Mouse (Mus musculus) neural tube, embryonic 12.5 days (tissue): Measurements from ENCODE around the gene Hoxa13. TPM values are rescaled to one million over a fixed set of nuclear protein-coding genes. Genes with fewer than 3 reads are reported as not detected.

Source experiments
- ATAC-seq: fragments of 200-750 bp; cut with Nextera tagmentation; 2 replicates; pipeline ENCODE4 v1.8.0; 2017; ENCODE audit warnings: low read depth, mild to moderate bottlenecking, moderate TSS enrichment, moderate library complexity; ENCODE audit not compliant: low FRiP score
- H3K27ac ChIP-seq: fragments of 300-500 bp; sonication (generic); 2 replicates; pipeline ENCODE4 v1.5.1; 2016
- H3K27me3 ChIP-seq: fragments of 300-500 bp; sonication (generic); replicated peaks from 2 replicates; pipeline ENCODE4 v1.6.1; 2016; ENCODE audit warnings: mild to moderate bottlenecking
- H3K36me3 ChIP-seq: fragments of 300-500 bp; sonication (generic); 2 replicates; pipeline ENCODE4 v1.6.1; 2016; ENCODE audit warnings: mild to moderate bottlenecking
- H3K4me1 ChIP-seq: fragments of 300-500 bp; sonication (generic); 2 replicates; pipeline ENCODE4 v1.6.1; 2016
- H3K4me2 ChIP-seq: fragments of 300-500 bp; sonication (generic); replicated peaks from 2 replicates; pipeline ENCODE4 v1.6.1; 2016; ENCODE audit warnings: mild to moderate bottlenecking
- H3K4me3 ChIP-seq: fragments of 300-500 bp; sonication (generic); 2 replicates; pipeline ENCODE4 v1.5.1; 2016
- H3K9ac ChIP-seq: fragments of 300-500 bp; sonication (generic); 2 replicates; pipeline ENCODE4 v1.6.1; 2016; ENCODE audit warnings: mild to moderate bottlenecking
- H3K9me3 ChIP-seq: fragments of 300-500 bp; sonication (generic); 2 replicates; pipeline ENCODE4 v1.6.1; 2016; ENCODE audit warnings: mild to moderate bottlenecking
- WGBS: fragments of 180-500 bp; shearing (Covaris S2); methylation state at CpG from one replicate; pipeline ENCODE4 v1.1.7; 2016; 5-methylcytosine and 5-hydroxymethylcytosine counted together
- polyA plus RNA-seq: library from polyadenylated mRNA; unstranded; fragments of >200 nt; fragmentation: Nextera tagmentation; extraction: Ambion mirVana; gene quantifications from 2 replicates; pipeline ENCODE4 v1.2.1, GENCODE M21; 2016

Hoxa13 gene
- polyA plus RNA-seq, 1 experiment from 2014 or later: 0.10 TPM

- peak within 1 kb of the TSS; percentile 46; the same call in 1 of the 2 replicates for H3K27ac ChIP-seq
- peak within 1 kb of the TSS; percentile 58 for H3K4me2 ChIP-seq
- no peaks in the 10 kb centered on the region for H3K9me3 ChIP-seq
- no peak for ATAC-seq
- H3K4me3 ChIP-seq: peak within 1 kb of the TSS; percentile 39
- H3K9ac ChIP-seq: peak within 1 kb of the TSS; percentile 64
- peaks cover 6% of the 10 kb centered on the region; the same call in 1 of the 2 replicates for H3K4me1 ChIP-seq
- H3K36me3 ChIP-seq: no peaks in the 10 kb centered on the region
- peaks cover 91% of the 10 kb centered on the region for H3K27me3 ChIP-seq
- WGBS: under 1% methylated on average over 20 of the region's 20 CpGs
These were observed 14.9 kb downstream of the Hoxa13 start, which contains the start of gene Hoxa11 for GRCm38 (mm10) chr6:52245757-52246142. TSS of gene Hoxa11 (minus strand) at chr6:52245810.

- Histone ChIP-seq H3K4me1 (peaks cover 9% of the 10 kb centered on the region; the same call in 1 of the 2 replicates), H3K36me3 (no peaks in the 10 kb centered on the region), H3K9ac (peak overlapping the region; percentile 64), H3K27me3 (peaks cover 88% of the 10 kb centered on the region), H3K9me3 (no peaks in the 10 kb centered on the region), H3K4me2 (peak overlapping the region; percentile 58), H3K27ac (peak overlapping the region; percentile 46; the same call in 1 of the 2 replicates), H3K4me3 (peak overlapping the region; percentile 39)
- ATAC-seq: no peak
- WGBS: under 1% methylated on average over 71 of the region's 71 CpGs
These were observed 15.5 kb downstream of the Hoxa13 start for GRCm38 (mm10) chr6:52245040-52245756.

GRCm38 (mm10) chr6:52244471-52245039 is 16.1 kb downstream of the Hoxa13 start:
- WGBS: under 1% methylated on average over 23 of the region's 23 CpGs
- Histone ChIP-seq H3K36me3 (no peaks in the 10 kb centered on the region), H3K4me2 (peak overlapping the region; percentile 58), H3K4me1 (peaks cover 9% of the 10 kb centered on the region; the same call in 1 of the 2 replicates), H3K9ac (peak overlapping the region; percentile 64), H3K27ac (0 out of 2 replicates have a peak overlapping the region, but pooled peaks have one; percentile 46), H3K4me3 (peak overlapping the region; percentile 39), H3K9me3 (no peaks in the 10 kb centered on the region), H3K27me3 (peaks cover 88% of the 10 kb centered on the region)
- ATAC-seq: no peak

GRCm38 (mm10) chr6:52243681-52244121 is 17.0 kb downstream of the Hoxa13 start:
- H3K27me3 ChIP-seq: peaks cover 83% of the 10 kb centered on the region
- peaks cover 9% of the 10 kb centered on the region; the same call in 1 of the 2 replicates for H3K4me1 ChIP-seq
- ATAC-seq: no peak
- H3K27ac ChIP-seq: 0 out of 2 replicates have a peak overlapping the region, but pooled peaks have one; percentile 10
- no peaks in the 10 kb centered on the region for H3K9me3 ChIP-seq
- H3K9ac ChIP-seq: peak overlapping the region; percentile 64
- peak overlapping the region; percentile 39 for H3K4me3 ChIP-seq
- peak overlapping the region; percentile 58 for H3K4me2 ChIP-seq
- WGBS: under 1% methylated on average over 12 of the region's 12 CpGs
- H3K36me3 ChIP-seq: no peaks in the 10 kb centered on the region

- ATAC-seq: no peak
- Histone ChIP-seq H3K9me3 (no peaks in the 10 kb centered on the region), H3K4me2 (peak overlapping the region; percentile 58), H3K9ac (peak overlapping the region; percentile 64), H3K4me1 (0 out of 2 replicates have a peak, but pooled peaks cover 9% of the 10 kb centered on the region), H3K4me3 (peak overlapping the region; percentile 39; the same call in 1 of the 2 replicates), H3K27me3 (peaks cover 75% of the 10 kb centered on the region), H3K27ac (no peak overlapping the region), H3K36me3 (no peaks in the 10 kb centered on the region)
- 6% methylated on average over 4 of the region's 4 CpGs for WGBS
These were observed 17.8 kb downstream of the Hoxa13 start for GRCm38 (mm10) chr6:52242801-52243332.

- peak overlapping the region; percentile 74 for H3K4me2 ChIP-seq
- ATAC-seq: peak; percentile 14; the same call in 1 of the 2 replicates
- peak overlapping the region; percentile 46; the same call in 1 of the 2 replicates for H3K4me3 ChIP-seq
- H3K9me3 ChIP-seq: no peaks in the 10 kb centered on the region
- 0 out of 2 replicates have a peak, but pooled peaks cover 14% of the 10 kb centered on the region for H3K4me1 ChIP-seq
- H3K27me3 ChIP-seq: peaks cover 79% of the 10 kb centered on the region
- WGBS: 3% methylated on average over 9 of the region's 9 CpGs
- H3K27ac ChIP-seq: peak overlapping the region; percentile 29; the same call in 1 of the 2 replicates
- H3K36me3 ChIP-seq: no peaks in the 10 kb centered on the region
- H3K9ac ChIP-seq: peak overlapping the region; percentile 86
These were observed 19.6 kb downstream of the Hoxa13 start for GRCm38 (mm10) chr6:52241001-52241621.

- peak within 1 kb of the TSS; percentile 86 for H3K9ac ChIP-seq
- peak within 1 kb of the TSS; percentile 79 for H3K27ac ChIP-seq
- H3K9me3 ChIP-seq: no peaks in the 10 kb centered on the region
- H3K4me3 ChIP-seq: peak within 1 kb of the TSS; percentile 46
- peak; percentile 67 for ATAC-seq
- 0 out of 2 replicates have a peak, but pooled peaks cover 15% of the 10 kb centered on the region for H3K4me1 ChIP-seq
- peaks cover 77% of the 10 kb centered on the region for H3K27me3 ChIP-seq
- 1% methylated on average over 35 of the region's 35 CpGs for WGBS
- peak within 1 kb of the TSS; percentile 74 for H3K4me2 ChIP-seq
- H3K36me3 ChIP-seq: no peaks in the 10 kb centered on the region
These were observed 20.2 kb downstream of the Hoxa13 start, which contains the start of gene Hoxa10 for GRCm38 (mm10) chr6:52240389-52241000. TSS of gene Hoxa10 (minus strand) at chr6:52240854.

GRCm38 (mm10) chr6:52239625-52240388 is 20.9 kb downstream of the Hoxa13 start:
- Histone ChIP-seq H3K9ac (peak overlapping the region; percentile 86), H3K36me3 (no peaks in the 10 kb centered on the region), H3K4me3 (peak overlapping the region; percentile 46), H3K27me3 (peaks cover 77% of the 10 kb centered on the region), H3K4me1 (0 out of 2 replicates have a peak, but pooled peaks cover 15% of the 10 kb centered on the region), H3K9me3 (no peaks in the 10 kb centered on the region), H3K27ac (peak overlapping the region; percentile 79), H3K4me2 (peak overlapping the region; percentile 74)
- no peak for ATAC-seq
- WGBS: under 1% methylated on average over 30 of the region's 30 CpGs

GRCm38 (mm10) chr6:52238976-52239375 is 21.7 kb downstream of the Hoxa13 start:
- Histone ChIP-seq H3K4me1 (0 out of 2 replicates have a peak, but pooled peaks cover 15% of the 10 kb centered on the region), H3K27ac (no peak overlapping the region), H3K4me2 (peak overlapping the region; percentile 74), H3K4me3 (peak overlapping the region; percentile 78), H3K9ac (peak overlapping the region; percentile 98), H3K9me3 (no peaks in the 10 kb centered on the region), H3K27me3 (peaks cover 77% of the 10 kb centered on the region), H3K36me3 (no peaks in the 10 kb centered on the region)
- no peak for ATAC-seq
- under 1% methylated on average over 7 of the region's 7 CpGs for WGBS

GRCm38 (mm10) chr6:52238155-52238545 is 22.5 kb downstream of the Hoxa13 start:
- H3K4me2 ChIP-seq: peak overlapping the region; percentile 74
- no peak overlapping the region for H3K27ac ChIP-seq
- 0 out of 2 replicates have a peak, but pooled peaks cover 15% of the 10 kb centered on the region for H3K4me1 ChIP-seq
- H3K4me3 ChIP-seq: peak overlapping the region; percentile 78
- WGBS: 3% methylated on average over 7 of the region's 7 CpGs
- ATAC-seq: no peak
- no peaks in the 10 kb centered on the region for H3K9me3 ChIP-seq
- H3K27me3 ChIP-seq: peaks cover 76% of the 10 kb centered on the region
- no peaks in the 10 kb centered on the region for H3K36me3 ChIP-seq
- H3K9ac ChIP-seq: peak overlapping the region; percentile 98
